Mouse (Mus musculus): ENCODE data around the gene Fzd2.

- TF ChIP-seq CTCF (IDR thresholded peaks at IDR 0.05; ENCODE audit: borderline replicate concordance, insufficient read depth, low read length) (no peak), POLR2A (IDR thresholded peaks at IDR 0.05; ENCODE audit: low read depth, low read length) (peak; percentile 35; the same call in 1 of the 2 replicates)
These were observed 1.6 kb downstream of the Fzd2 start for GRCm38 (mm10) chr11:102605553-102606416.
